Mouse (Mus musculus): ENCODE results near the gene Gm11032. TPM values are rescaled to one million over a fixed set of nuclear protein-coding genes. Genes with fewer than 3 reads are reported as not detected.

Gene Gm11032
- polyA plus RNA-seq, 1 experiment from 2014 or later = not detected

- H3K27ac ChIP-seq (ENCODE audit: low read length) = no peak overlapping the region
Measured at GRCm38 (mm10) chr11:4621866-4622265, 2.0 kb downstream of the Gm11032 start.

GRCm38 (mm10) chr11:4622442-4622986, 2.6 kb downstream of the Gm11032 start:
- Histone ChIP-seq H3K27me3 (replicated peaks; ENCODE audit: control insufficient read depth, insufficient read depth, low read length) (no peaks in the 10 kb centered on the region), H3K9ac (ENCODE audit: low read depth, low read length) (no peak overlapping the region), H3K27ac (ENCODE audit: low read length) (no peak overlapping the region), H3K4me1 (ENCODE audit: control insufficient read depth, insufficient read depth, low read length) (no peaks in the 10 kb centered on the region), H3K4me2 (ENCODE audit: low read depth, low read length) (no peak overlapping the region), H3K9me3 (ENCODE audit: control insufficient read depth, low read length) (no peaks in the 10 kb centered on the region), H3K36me3 (ENCODE audit: control insufficient read depth, insufficient read depth, low read length) (no peaks in the 10 kb centered on the region), H3K4me3 (ENCODE audit: low read length) (no peak overlapping the region)
- no peak for ATAC-seq
- 67% methylated on average over 7 of the region's 7 CpGs for WGBS

More at GRCm38 (mm10) chr11:4621866-4622265, 2.0 kb downstream of the Gm11032 start:
- Histone ChIP-seq H3K9ac (ENCODE audit: low read depth, low read length) (no peak overlapping the region), H3K4me3 (ENCODE audit: low read length) (no peak overlapping the region), H3K4me2 (ENCODE audit: low read depth, low read length) (no peak overlapping the region), H3K4me1 (ENCODE audit: control insufficient read depth, insufficient read depth, low read length) (no peaks in the 10 kb centered on the region), H3K9me3 (ENCODE audit: control insufficient read depth, low read length) (no peaks in the 10 kb centered on the region), H3K36me3 (ENCODE audit: control insufficient read depth, insufficient read depth, low read length) (no peaks in the 10 kb centered on the region), H3K27me3 (replicated peaks; ENCODE audit: control insufficient read depth, insufficient read depth, low read length) (no peaks in the 10 kb centered on the region)
- 67% methylated on average over 4 of the region's 4 CpGs for WGBS
- no peak for ATAC-seq

GRCm38 (mm10) chr11:4622997-4623396, 3.1 kb downstream of the Gm11032 start:
- no peak overlapping the region for H3K9ac ChIP-seq (ENCODE audit: low read depth, low read length)
- H3K4me3 ChIP-seq (ENCODE audit: low read length) = no peak overlapping the region
- WGBS = 65% methylated on average over 5 of the region's 5 CpGs
- H3K27me3 ChIP-seq (replicated peaks; ENCODE audit: control insufficient read depth, insufficient read depth, low read length) = no peaks in the 10 kb centered on the region
- no peak overlapping the region for H3K27ac ChIP-seq (ENCODE audit: low read length)
- no peak overlapping the region for H3K4me2 ChIP-seq (ENCODE audit: low read depth, low read length)
- ATAC-seq = no peak
- H3K9me3 ChIP-seq (ENCODE audit: control insufficient read depth, low read length) = no peaks in the 10 kb centered on the region
- H3K4me1 ChIP-seq (ENCODE audit: control insufficient read depth, insufficient read depth, low read length) = no peaks in the 10 kb centered on the region
- H3K36me3 ChIP-seq (ENCODE audit: control insufficient read depth, insufficient read depth, low read length) = no peaks in the 10 kb centered on the region

GRCm38 (mm10) chr11:4625931-4626330, 6.1 kb downstream of the Gm11032 start:
- no peak overlapping the region for H3K4me2 ChIP-seq (ENCODE audit: low read depth, low read length)
- no peaks in the 10 kb centered on the region for H3K36me3 ChIP-seq (ENCODE audit: control insufficient read depth, insufficient read depth, low read length)
- H3K9ac ChIP-seq (ENCODE audit: low read depth, low read length) = no peak overlapping the region
- H3K27ac ChIP-seq (ENCODE audit: low read length) = no peak overlapping the region
- H3K4me3 ChIP-seq (ENCODE audit: low read length) = no peak overlapping the region
- no peaks in the 10 kb centered on the region for H3K9me3 ChIP-seq (ENCODE audit: control insufficient read depth, low read length)
- no peak for ATAC-seq
- WGBS = 65% methylated on average over 7 of the region's 7 CpGs
- H3K27me3 ChIP-seq (replicated peaks; ENCODE audit: control insufficient read depth, insufficient read depth, low read length) = no peaks in the 10 kb centered on the region
- H3K4me1 ChIP-seq (ENCODE audit: control insufficient read depth, insufficient read depth, low read length) = no peaks in the 10 kb centered on the region

GRCm38 (mm10) chr11:4627636-4628035, 7.8 kb downstream of the Gm11032 start:
- Histone ChIP-seq H3K4me2 (ENCODE audit: low read depth, low read length) (no peak overlapping the region), H3K9ac (ENCODE audit: low read depth, low read length) (no peak overlapping the region), H3K27me3 (replicated peaks; ENCODE audit: control insufficient read depth, insufficient read depth, low read length) (no peaks in the 10 kb centered on the region), H3K27ac (ENCODE audit: low read length) (no peak overlapping the region), H3K4me1 (ENCODE audit: control insufficient read depth, insufficient read depth, low read length) (no peaks in the 10 kb centered on the region), H3K36me3 (ENCODE audit: control insufficient read depth, insufficient read depth, low read length) (no peaks in the 10 kb centered on the region), H3K9me3 (ENCODE audit: control insufficient read depth, low read length) (no peaks in the 10 kb centered on the region), H3K4me3 (ENCODE audit: low read length) (no peak overlapping the region)
- 78% methylated on average over 7 of the region's 7 CpGs for WGBS
- no peak for ATAC-seq

GRCm38 (mm10) chr11:4629861-4630280, 10.0 kb downstream of the Gm11032 start:
- H3K9ac ChIP-seq (ENCODE audit: low read depth, low read length) = no peak overlapping the region
- H3K4me3 ChIP-seq (ENCODE audit: low read length) = no peak overlapping the region
- no peak for ATAC-seq
- no peaks in the 10 kb centered on the region for H3K27me3 ChIP-seq (replicated peaks; ENCODE audit: control insufficient read depth, insufficient read depth, low read length)
- H3K36me3 ChIP-seq (ENCODE audit: control insufficient read depth, insufficient read depth, low read length) = no peaks in the 10 kb centered on the region
- H3K9me3 ChIP-seq (ENCODE audit: control insufficient read depth, low read length) = no peaks in the 10 kb centered on the region
- no peak overlapping the region for H3K4me2 ChIP-seq (ENCODE audit: low read depth, low read length)
- H3K27ac ChIP-seq (ENCODE audit: low read length) = no peak overlapping the region
- no peaks in the 10 kb centered on the region for H3K4me1 ChIP-seq (ENCODE audit: control insufficient read depth, insufficient read depth, low read length)
- 21% methylated on average over 8 of the region's 8 CpGs for WGBS

GRCm38 (mm10) chr11:4633420-4633819, 13.6 kb downstream of the Gm11032 start:
- no peak overlapping the region for H3K9ac ChIP-seq (ENCODE audit: low read depth, low read length)
- H3K27ac ChIP-seq (ENCODE audit: low read length) = no peak overlapping the region
- WGBS = 47% methylated on average over 2 of the region's 2 CpGs
- H3K4me2 ChIP-seq (ENCODE audit: low read depth, low read length) = no peak overlapping the region
- no peaks in the 10 kb centered on the region for H3K27me3 ChIP-seq (replicated peaks; ENCODE audit: control insufficient read depth, insufficient read depth, low read length)
- no peak for ATAC-seq
- H3K36me3 ChIP-seq (ENCODE audit: control insufficient read depth, insufficient read depth, low read length) = no peaks in the 10 kb centered on the region
- no peak overlapping the region for H3K4me3 ChIP-seq (ENCODE audit: low read length)
- H3K9me3 ChIP-seq (ENCODE audit: control insufficient read depth, low read length) = no peaks in the 10 kb centered on the region
- H3K4me1 ChIP-seq (ENCODE audit: control insufficient read depth, insufficient read depth, low read length) = 0 out of 2 replicates have a peak, but pooled peaks cover 5% of the 10 kb centered on the region

GRCm38 (mm10) chr11:4634395-4634794, 14.5 kb downstream of the Gm11032 start:
- no peak overlapping the region for H3K9ac ChIP-seq (ENCODE audit: low read depth, low read length)
- 77% methylated on average over 5 of the region's 5 CpGs for WGBS
- ATAC-seq = no peak
- no peak overlapping the region for H3K4me3 ChIP-seq (ENCODE audit: low read length)
- no peaks in the 10 kb centered on the region for H3K9me3 ChIP-seq (ENCODE audit: control insufficient read depth, low read length)
- H3K27ac ChIP-seq (ENCODE audit: low read length) = no peak overlapping the region
- no peaks in the 10 kb centered on the region for H3K36me3 ChIP-seq (ENCODE audit: control insufficient read depth, insufficient read depth, low read length)
- H3K27me3 ChIP-seq (replicated peaks; ENCODE audit: control insufficient read depth, insufficient read depth, low read length) = no peaks in the 10 kb centered on the region
- H3K4me1 ChIP-seq (ENCODE audit: control insufficient read depth, insufficient read depth, low read length) = peaks cover 8% of the 10 kb centered on the region; the same call in 1 of the 2 replicates
- H3K4me2 ChIP-seq (ENCODE audit: low read depth, low read length) = no peak overlapping the region

GRCm38 (mm10) chr11:4636782-4637342, 17.0 kb downstream of the Gm11032 start:
- no peaks in the 10 kb centered on the region for H3K36me3 ChIP-seq (ENCODE audit: control insufficient read depth, insufficient read depth, low read length)
- peak overlapping the region; percentile 70 for H3K4me3 ChIP-seq (ENCODE audit: low read length)
- H3K4me2 ChIP-seq (ENCODE audit: low read depth, low read length) = peak overlapping the region; percentile 82
- peak overlapping the region; percentile 78; the same call in 1 of the 2 replicates for H3K9ac ChIP-seq (ENCODE audit: low read depth, low read length)
- H3K27me3 ChIP-seq (replicated peaks; ENCODE audit: control insufficient read depth, insufficient read depth, low read length) = no peaks in the 10 kb centered on the region
- H3K9me3 ChIP-seq (ENCODE audit: control insufficient read depth, low read length) = no peaks in the 10 kb centered on the region
- ATAC-seq = peak; percentile 21
- peaks cover 8% of the 10 kb centered on the region; the same call in 1 of the 2 replicates for H3K4me1 ChIP-seq (ENCODE audit: control insufficient read depth, insufficient read depth, low read length)
- WGBS = 46% methylated on average over 5 of the region's 5 CpGs
- peak overlapping the region; percentile 91 for H3K27ac ChIP-seq (ENCODE audit: low read length)

All from intestine, embryonic 16.5 days (tissue).